In genomic region chr1:60098024-60098781, GRCm38 (mm10) we compare ENCODE assay signal across 7 mouse cellular contexts. TPM values are rescaled to one million over a fixed set of nuclear protein-coding genes. Genes with fewer than 3 reads are reported as not detected.
DNase-seq lines count a peak whose midpoint lies in the region; ATAC-seq lines count a peak whose summit lies in the region.

Gene Carf (plus strand): TSS chr1:60098247.
Gene Wdr12 (minus strand): TSS chr1:60098645.

- H3K27ac ChIP-seq in intestine, embryonic 15.5 days = peak within 1 kb of the TSS; percentile 99
- H3K27ac ChIP-seq in midbrain, embryonic 10.5 days (replicated peaks) = peak within 1 kb of the TSS; percentile 98

- H3K4me1 ChIP-seq in intestine, embryonic 15.5 days (replicated peaks) = no peaks in the 10 kb centered on the region
- peaks cover 15% of the 10 kb centered on the region for H3K4me1 ChIP-seq in midbrain, embryonic 10.5 days

- DNase-seq in adrenal gland, adult 2 months = peak; percentile 98
- DNase-seq in embryo, embryonic 11.5 days (ENCODE audit: low read depth, low spot score) = peak; percentile 93
- DNase-seq in gastrocnemius, postnatal 36 days = peak; percentile 93
- DNase-seq in left cerebral cortex, postnatal 25 days (ENCODE audit: low spot score in 2 of 2) = peak; percentile 99
- peak; percentile 96 for DNase-seq in midbrain, embryonic 10.5 days (ENCODE audit: low spot score)
- peak; percentile 98 for DNase-seq in right cerebral cortex, postnatal 4 days

- under 1% methylated on average over 67 of the region's 71 CpGs for WGBS in intestine, embryonic 15.5 days
- under 1% methylated on average over 70 of the region's 71 CpGs for WGBS in midbrain, embryonic 10.5 days

- intact Hi-C loops in gastrocnemius, postnatal 36 days (cut with DNase I) = no loop called here
- intact Hi-C loops in left cerebral cortex, postnatal 25 days (cut with DNase I) = loop anchor here (1.0 to 10.0 kb wide), 2 partner anchors 82 to 213 kb away; partner anchors contain the start of gene Nbeal1

- no peaks in the 10 kb centered on the region for H3K9me3 ChIP-seq in intestine, embryonic 15.5 days
- no peaks in the 10 kb centered on the region for H3K9me3 ChIP-seq in midbrain, embryonic 10.5 days (replicated peaks)

- H3K4me3 ChIP-seq in intestine, embryonic 15.5 days (replicated peaks) = peak within 1 kb of the TSS; percentile 96
- H3K4me3 ChIP-seq in midbrain, embryonic 10.5 days = peak within 1 kb of the TSS; percentile 81

- peak; percentile 97 for ATAC-seq in intestine, embryonic 15.5 days

- H3K36me3 ChIP-seq in intestine, embryonic 15.5 days = 0 out of 2 replicates have a peak, but pooled peaks cover 4% of the 10 kb centered on the region
- peaks cover 22% of the 10 kb centered on the region for H3K36me3 ChIP-seq in midbrain, embryonic 10.5 days

- peak within 1 kb of the TSS; percentile 65 for H3K4me2 ChIP-seq in intestine, embryonic 15.5 days (replicated peaks)

- no peaks in the 10 kb centered on the region for H3K27me3 ChIP-seq in intestine, embryonic 15.5 days (replicated peaks)
- no peaks in the 10 kb centered on the region for H3K27me3 ChIP-seq in midbrain, embryonic 10.5 days (ENCODE audit: low read depth, poor library complexity, severe bottlenecking)

- peak within 1 kb of the TSS; percentile 94 for H3K9ac ChIP-seq in intestine, embryonic 15.5 days

RNA-seq across cellular contexts. Expression of gene Carf, which starts in this region (rescaled TPM):
- 10 to 100 TPM; 10.5 to 11.7 TPM for total RNA-seq in adrenal gland, adult 2 months (2021)
- polyA plus RNA-seq in adrenal gland, adult 2 months (2012; rRNA removed) = 0.81 and 1.3 TPM in 2 replicates
- total RNA-seq in gastrocnemius, postnatal 36 days (2021) = 1 to 10 TPM; 3.4 to 4.9 TPM
- 4.9 and 5.0 TPM in 2 replicates for polyA plus RNA-seq in intestine, embryonic 15.5 days (2015; fragmentation: Nextera tagmentation; extraction: Ambion mirVana)
- total RNA-seq in left cerebral cortex, postnatal 25 days (2021) = 10 to 100 TPM; 24.1 to 27.6 TPM
- polyA plus RNA-seq in midbrain, embryonic 10.5 days (2016; fragmentation: Nextera tagmentation; extraction: Ambion mirVana) = 4.2 and 5.4 TPM in 2 replicates

RNA-seq across cellular contexts. Expression of gene Wdr12, which starts in this region (rescaled TPM):
- 10 to 100 TPM; 15.8 to 17.8 TPM for total RNA-seq in adrenal gland, adult 2 months (2021)
- 1.8 TPM in 2 replicates for polyA plus RNA-seq in adrenal gland, adult 2 months (2012; rRNA removed)
- 10 to 100 TPM; 11.0 to 14.9 TPM for total RNA-seq in gastrocnemius, postnatal 36 days (2021)
- polyA plus RNA-seq in intestine, embryonic 15.5 days (2015; fragmentation: Nextera tagmentation; extraction: Ambion mirVana) = 53.0 and 53.8 TPM in 2 replicates
- 10 to 100 TPM; 28.7 to 31.8 TPM for total RNA-seq in left cerebral cortex, postnatal 25 days (2021)
- polyA plus RNA-seq in midbrain, embryonic 10.5 days (2016; fragmentation: Nextera tagmentation; extraction: Ambion mirVana) = 58.5 and 73.3 TPM in 2 replicates

Comparison
In these comparisons a context has a peak if more than half of its experiments do, and no peak if none do; other contexts are left out.
1. Peak in every context shown above with its lines: DNase-seq, ATAC-seq, H3K4me3 ChIP-seq and H3K27ac ChIP-seq.
2. RNA of gene Wdr12 (polyA plus RNA-seq): 58.5 to 73.3 TPM in midbrain, embryonic 10.5 days and 53.0 to 53.8 TPM in intestine, embryonic 15.5 days; 1.8 TPM in adrenal gland, adult 2 months; every median in the first group is over 10 times any median in the second.